Mouse (Mus musculus) neural tube, embryonic 15.5 days (tissue): ENCODE results near the gene Hist1h3b. TPM values are rescaled to one million over a fixed set of nuclear protein-coding genes. Genes with fewer than 3 reads are reported as not detected.
"Not testable (repeated sequence)": the region's sequence is repeated elsewhere in the genome, so short reads cannot be mapped to it uniquely, and the experiment has no call there.

ENCODE experiments used
- ATAC-seq: fragments of 200-750 bp; cut with Nextera tagmentation; 2 replicates; pipeline ENCODE4 v1.8.0; 2017; ENCODE audit warnings: mild to moderate bottlenecking, moderate TSS enrichment, moderate library complexity; ENCODE audit not compliant: low FRiP score
- H3K27ac ChIP-seq: fragments of 300-500 bp; sonication (generic); replicated peaks from 2 replicates; pipeline ENCODE4 v1.5.1; 2015; ENCODE audit warnings: mild to moderate bottlenecking, inconsistent platforms
- H3K27me3 ChIP-seq: fragments of 300-500 bp; sonication (generic); replicated peaks from 2 replicates; pipeline ENCODE4 v1.6.1; 2015; ENCODE audit warnings: inconsistent platforms
- H3K36me3 ChIP-seq: fragments of 300-500 bp; sonication (generic); 2 replicates; pipeline ENCODE4 v1.6.1; 2015; ENCODE audit warnings: inconsistent platforms
- H3K4me1 ChIP-seq: fragments of 300-500 bp; sonication (generic); 2 replicates; pipeline ENCODE4 v1.6.1; 2015; ENCODE audit warnings: inconsistent platforms
- H3K4me2 ChIP-seq: fragments of 300-500 bp; sonication (generic); 2 replicates; pipeline ENCODE4 v1.6.1; 2015; ENCODE audit warnings: inconsistent platforms, mild to moderate bottlenecking, moderate library complexity
- H3K4me3 ChIP-seq: fragments of 300-500 bp; sonication (generic); replicated peaks from 2 replicates; pipeline ENCODE4 v1.5.1; 2015; ENCODE audit warnings: mild to moderate bottlenecking, inconsistent platforms
- H3K9ac ChIP-seq: fragments of 300-500 bp; sonication (generic); replicated peaks from 2 replicates; pipeline ENCODE4 v1.6.1; 2015; ENCODE audit warnings: mild to moderate bottlenecking, inconsistent platforms
- H3K9me3 ChIP-seq: fragments of 300-500 bp; sonication (generic); replicated peaks from 2 replicates; pipeline ENCODE4 v1.6.1; 2016; ENCODE audit warnings: inconsistent platforms
- WGBS: fragments of 180-500 bp; shearing (Covaris S2); methylation state at CpG from one replicate; pipeline ENCODE4 v1.1.7; 2015; ENCODE audit warnings: mixed read lengths; 5-methylcytosine and 5-hydroxymethylcytosine counted together
- polyA plus RNA-seq: library from polyadenylated mRNA; unstranded; fragments of >200 nt; fragmentation: Nextera tagmentation; extraction: Ambion mirVana; gene quantifications from 2 replicates; pipeline ENCODE4 v1.2.1, GENCODE M21; 2015

Hist1h3b gene
- 1.2 and 2.0 TPM in 2 replicates for polyA plus RNA-seq

DNA sequence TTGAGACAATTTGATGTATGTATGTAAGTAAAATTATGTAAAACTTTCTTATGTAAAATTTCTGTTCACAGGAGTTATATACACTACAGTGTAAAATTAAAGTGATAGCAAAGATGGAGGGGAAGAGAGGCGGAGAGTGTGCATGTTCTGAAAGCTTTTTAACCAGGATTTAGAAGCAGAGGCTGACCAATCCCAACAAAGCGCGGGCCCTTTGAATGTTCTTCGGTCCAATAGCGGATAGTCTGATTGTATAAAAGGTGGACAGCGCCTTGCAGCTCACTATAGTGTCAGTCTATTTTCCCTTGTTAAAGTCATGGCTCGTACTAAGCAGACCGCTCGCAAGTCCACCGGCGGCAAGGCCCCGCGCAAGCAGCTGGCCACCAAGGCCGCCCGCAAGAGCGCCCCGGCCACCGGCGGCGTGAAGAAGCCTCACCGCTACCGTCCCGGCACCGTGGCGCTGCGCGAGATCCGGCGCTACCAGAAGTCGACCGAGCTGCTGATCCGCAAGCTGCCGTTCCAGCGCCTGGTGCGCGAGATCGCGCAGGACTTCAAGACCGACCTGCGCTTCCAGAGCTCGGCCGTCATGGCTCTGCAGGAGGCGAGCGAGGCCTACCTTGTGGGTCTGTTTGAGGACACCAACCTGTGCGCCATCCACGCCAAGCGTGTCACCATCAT is at the start of gene Hist1h3b:
Hist1h3b (plus strand) TSS at position 201 of the 675 bp plus-strand sequence.
- H3K4me2 ChIP-seq = peak within 1 kb of the TSS; percentile 81
- peak; percentile 80 for ATAC-seq
- H3K36me3 ChIP-seq, H3K27me3 ChIP-seq, H3K9me3 ChIP-seq: not testable (repeated sequence)
- peaks cover 17% of the 10 kb centered on the region for H3K4me1 ChIP-seq
- H3K27ac ChIP-seq = peak within 1 kb of the TSS; percentile 93
- WGBS = 0% methylated on average over 19 of the region's 47 CpGs
- peak within 1 kb of the TSS; percentile 52 for H3K9ac ChIP-seq
- H3K4me3 ChIP-seq = peak within 1 kb of the TSS; percentile 46

DNA sequence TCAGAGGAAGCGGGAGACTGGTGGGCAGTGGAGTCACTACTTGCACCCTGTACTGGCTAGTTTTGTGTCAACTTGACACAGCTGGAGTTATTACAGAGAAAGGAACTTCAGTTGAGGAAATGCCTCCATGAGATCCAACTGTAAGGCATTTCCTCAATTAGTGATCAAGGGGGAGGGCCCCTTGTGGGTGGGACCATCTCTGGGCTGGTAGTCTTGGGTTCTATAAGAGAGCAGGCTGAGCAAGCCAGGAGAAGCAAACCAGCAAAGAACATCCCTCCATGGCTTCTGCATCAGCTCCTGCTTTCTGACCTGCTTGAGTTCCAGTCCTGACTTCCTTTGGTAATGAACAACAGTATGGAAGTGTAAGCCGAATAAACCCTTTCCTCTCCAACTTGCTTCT is 49.3 kb upstream of the Hist1h3b start:
- H3K9me3 ChIP-seq, H3K4me2 ChIP-seq, H3K4me1 ChIP-seq, H3K4me3 ChIP-seq, H3K36me3 ChIP-seq, H3K9ac ChIP-seq, H3K27ac ChIP-seq, H3K27me3 ChIP-seq, ATAC-seq: not testable (repeated sequence)
- WGBS = 87% methylated on average over 2 of the region's 2 CpGs

DNA sequence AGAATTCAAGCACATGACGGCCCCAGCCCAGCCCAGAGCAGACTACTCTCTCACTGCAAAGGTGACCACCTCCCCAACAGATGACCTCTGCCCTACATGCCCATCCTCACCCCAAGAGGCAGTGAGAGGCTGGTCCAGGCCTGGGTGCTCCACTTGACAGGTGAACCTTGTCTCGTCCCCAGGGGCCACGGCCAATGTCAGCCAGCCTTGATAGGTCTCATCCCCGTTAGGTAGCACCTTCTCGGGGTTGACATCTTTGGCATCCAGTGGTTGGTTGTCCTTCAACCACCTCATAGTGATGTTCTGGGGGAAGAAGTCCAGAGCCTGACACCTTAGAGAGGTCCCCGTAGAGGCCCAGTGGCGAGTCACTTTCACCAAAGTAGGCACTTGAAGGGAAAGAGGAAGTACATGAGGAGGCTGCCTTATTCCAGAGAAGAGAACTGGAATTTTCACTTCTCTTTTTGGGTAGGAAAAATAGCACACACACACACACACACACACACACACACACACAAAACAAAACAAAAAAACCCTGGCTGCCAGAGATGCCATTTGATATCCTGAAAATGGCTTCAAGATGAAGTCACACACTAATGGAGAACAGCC is 46.2 kb upstream of the Hist1h3b start:
- Histone ChIP-seq H3K27me3 (no peaks in the 10 kb centered on the region), H3K27ac (no peak overlapping the region), H3K4me3 (no peak overlapping the region), H3K9me3 (no peaks in the 10 kb centered on the region), H3K4me2 (no peak overlapping the region), H3K36me3 (no peaks in the 10 kb centered on the region), H3K9ac (no peak overlapping the region), H3K4me1 (peaks cover 9% of the 10 kb centered on the region)
- ATAC-seq = no peak
- WGBS = 96% methylated on average over 7 of the region's 7 CpGs

DNA sequence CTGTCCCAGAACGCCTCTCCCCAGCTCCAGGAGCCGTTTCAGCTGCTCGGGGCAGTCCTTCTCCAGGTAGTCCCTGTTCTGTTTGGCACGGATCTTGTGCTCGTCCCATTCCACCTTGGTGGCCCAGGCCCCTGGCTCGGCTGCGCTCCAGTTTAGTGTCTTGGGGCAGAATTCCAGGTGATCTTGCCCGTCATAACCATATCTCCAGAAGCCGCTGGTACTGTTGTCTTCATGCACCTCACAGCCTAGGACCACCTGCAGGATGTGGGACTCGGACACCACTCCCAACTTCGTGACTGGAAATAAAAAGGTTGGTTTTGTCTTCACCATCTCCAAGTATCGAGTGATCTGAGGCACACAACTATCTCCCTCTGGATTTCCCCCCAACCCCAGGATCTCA is 45.3 kb upstream of the Hist1h3b start:
- no peak for ATAC-seq
- peaks cover 9% of the 10 kb centered on the region for H3K4me1 ChIP-seq
- 94% methylated on average over 12 of the region's 12 CpGs for WGBS
- H3K4me3 ChIP-seq = no peak overlapping the region
- no peak overlapping the region for H3K9ac ChIP-seq
- H3K27me3 ChIP-seq = no peaks in the 10 kb centered on the region
- no peak overlapping the region for H3K27ac ChIP-seq
- H3K4me2 ChIP-seq = no peak overlapping the region
- no peaks in the 10 kb centered on the region for H3K36me3 ChIP-seq
- no peaks in the 10 kb centered on the region for H3K9me3 ChIP-seq

GRCm38 (mm10) chr13:23708041-23708440 is 44.0 kb upstream of the Hist1h3b start:
- ATAC-seq = no peak
- Histone ChIP-seq H3K4me1 (peaks cover 9% of the 10 kb centered on the region), H3K27ac (no peak overlapping the region), H3K36me3 (no peaks in the 10 kb centered on the region), H3K4me3 (no peak overlapping the region), H3K9ac (no peak overlapping the region), H3K27me3 (no peaks in the 10 kb centered on the region), H3K4me2 (no peak overlapping the region), H3K9me3 (no peaks in the 10 kb centered on the region)
- WGBS = 91% methylated on average over 4 of the region's 4 CpGs

GRCm38 (mm10) chr13:23708654-23709053 is 43.4 kb upstream of the Hist1h3b start:
- 76% methylated on average over 4 of the region's 4 CpGs for WGBS
- Histone ChIP-seq H3K4me2 (no peak overlapping the region), H3K27me3 (no peaks in the 10 kb centered on the region), H3K36me3 (no peaks in the 10 kb centered on the region), H3K4me1 (peaks cover 9% of the 10 kb centered on the region), H3K27ac (no peak overlapping the region), H3K9me3 (no peaks in the 10 kb centered on the region), H3K9ac (no peak overlapping the region), H3K4me3 (no peak overlapping the region)
- ATAC-seq = no peak

GRCm38 (mm10) chr13:23709714-23710373 is 42.2 kb upstream of the Hist1h3b start:
- ATAC-seq = no peak
- Histone ChIP-seq H3K27me3 (no peaks in the 10 kb centered on the region), H3K9ac (peak overlapping the region; percentile 26), H3K9me3 (no peaks in the 10 kb centered on the region), H3K4me3 (peak overlapping the region; percentile 41), H3K27ac (no peak overlapping the region), H3K4me1 (peaks cover 9% of the 10 kb centered on the region), H3K36me3 (no peaks in the 10 kb centered on the region), H3K4me2 (peak overlapping the region; percentile 64)
- WGBS = 10% methylated on average over 15 of the region's 15 CpGs

DNA sequence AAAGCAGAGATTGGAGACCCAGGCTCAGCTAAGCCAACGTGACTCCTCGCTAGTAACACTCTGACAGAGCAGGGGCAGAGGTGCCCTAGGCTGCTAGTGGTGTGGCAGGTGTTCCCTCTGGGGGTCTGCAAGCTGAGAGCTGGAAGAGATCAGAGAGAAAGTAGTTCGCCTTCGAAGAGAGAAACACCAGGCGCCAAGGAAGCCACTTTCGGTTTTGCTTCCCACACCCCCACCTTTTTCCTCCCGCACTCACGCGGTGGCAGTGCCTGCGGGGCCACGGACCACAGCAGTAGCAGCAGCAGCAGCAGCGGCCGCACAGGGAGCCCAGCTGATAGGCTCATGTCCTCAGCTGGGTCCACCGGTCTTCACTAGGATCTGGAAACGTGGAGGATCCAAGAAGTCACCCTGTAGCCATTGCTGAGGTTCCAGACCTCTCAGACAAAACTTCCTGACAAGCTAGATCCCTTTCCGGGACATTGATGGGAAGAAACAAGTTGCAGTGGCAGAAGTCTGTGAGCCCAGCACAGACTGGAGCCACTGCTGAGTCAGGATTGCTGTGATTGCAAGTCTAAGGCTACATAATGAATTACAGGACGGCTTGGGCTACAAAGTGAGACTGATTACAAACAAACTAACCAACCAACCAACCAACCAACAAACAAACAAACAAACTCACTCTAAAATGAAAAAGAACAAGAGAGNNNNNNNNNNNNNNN is 41.5 kb upstream of the Hist1h3b start, which contains the start of gene Hfe:
Hfe (minus strand) TSS at position 481 of the 716 bp plus-strand sequence.
- H3K27me3 ChIP-seq = no peaks in the 10 kb centered on the region
- ATAC-seq = peak; percentile 50; the same call in 1 of the 2 replicates
- H3K4me1 ChIP-seq = peaks cover 9% of the 10 kb centered on the region
- peak within 1 kb of the TSS; percentile 41 for H3K4me3 ChIP-seq
- H3K27ac ChIP-seq = no peak within 1 kb of the TSS
- peak within 1 kb of the TSS; percentile 64 for H3K4me2 ChIP-seq
- no peaks in the 10 kb centered on the region for H3K9me3 ChIP-seq
- 2% methylated on average over 17 of the region's 17 CpGs for WGBS
- no peaks in the 10 kb centered on the region for H3K36me3 ChIP-seq
- H3K9ac ChIP-seq = peak within 1 kb of the TSS; percentile 26

DNA sequence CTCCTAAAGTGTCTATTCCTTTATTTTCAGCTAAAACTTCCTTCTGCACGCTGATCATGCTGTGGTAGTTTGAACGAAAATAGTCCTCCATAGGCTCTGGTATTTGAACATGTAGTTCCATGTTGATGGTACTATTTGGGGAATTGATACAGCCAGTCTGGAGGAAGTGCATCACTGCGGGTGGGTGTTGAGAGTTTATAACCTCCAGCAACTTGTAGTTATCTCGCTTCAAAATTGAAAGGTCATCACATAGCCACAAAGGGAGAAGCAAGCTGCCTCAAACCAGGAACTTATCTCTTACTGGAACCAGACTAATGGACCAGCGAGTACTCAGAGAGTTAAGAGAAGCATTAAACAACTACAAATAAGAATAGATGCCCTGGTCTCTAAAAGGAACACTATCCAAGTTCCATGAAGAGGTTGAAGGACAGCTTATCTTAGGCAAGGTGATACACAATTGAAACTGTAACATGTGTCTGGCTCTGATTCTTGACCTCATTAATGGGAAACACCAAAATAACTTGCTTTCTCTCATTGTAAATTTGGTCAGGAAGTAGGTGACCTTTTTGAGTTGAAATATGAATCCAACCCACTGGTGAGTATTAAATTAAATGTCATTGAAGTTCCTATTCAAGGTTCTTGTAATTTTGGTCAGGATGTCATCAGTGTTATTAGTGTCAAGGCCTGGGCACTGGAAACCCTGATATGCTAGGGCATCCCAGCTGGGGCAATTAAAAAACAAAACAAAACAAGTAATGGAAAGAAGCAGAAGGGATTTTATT is 35.6 kb upstream of the Hist1h3b start:
- Histone ChIP-seq H3K9ac (no peak overlapping the region), H3K36me3 (no peaks in the 10 kb centered on the region), H3K4me3 (no peak overlapping the region), H3K27ac (no peak overlapping the region), H3K4me2 (no peak overlapping the region), H3K27me3 (no peaks in the 10 kb centered on the region), H3K9me3 (no peaks in the 10 kb centered on the region), H3K4me1 (no peaks in the 10 kb centered on the region)
- no peak for ATAC-seq
- WGBS = 89% methylated on average over 5 of the region's 5 CpGs

DNA sequence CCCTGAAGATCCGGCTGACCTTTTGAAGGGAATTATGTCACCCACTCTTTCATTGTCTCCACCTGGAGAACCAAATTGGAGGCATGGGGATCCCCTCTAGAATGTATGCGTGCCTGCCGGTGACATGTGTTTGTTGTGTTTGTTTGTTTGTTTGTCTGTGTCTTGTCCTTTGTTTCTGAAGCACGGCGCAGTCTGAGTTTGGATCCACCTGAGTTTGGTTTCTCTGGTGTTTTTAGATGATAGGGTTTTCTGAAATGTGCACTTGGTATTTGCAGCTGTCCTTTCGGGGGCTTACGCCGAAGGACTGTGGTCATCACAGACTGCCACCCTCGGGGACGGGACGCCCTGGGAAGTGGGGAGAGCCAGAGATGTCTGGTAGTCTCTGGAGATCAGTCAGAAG is 34.9 kb upstream of the Hist1h3b start:
- Histone ChIP-seq H3K36me3 (no peaks in the 10 kb centered on the region), H3K9me3 (no peaks in the 10 kb centered on the region), H3K4me2 (no peak overlapping the region), H3K27ac (no peak overlapping the region), H3K27me3 (no peaks in the 10 kb centered on the region), H3K4me1 (no peaks in the 10 kb centered on the region), H3K9ac (no peak overlapping the region), H3K4me3 (no peak overlapping the region)
- no peak for ATAC-seq
- 61% methylated on average over 11 of the region's 11 CpGs for WGBS

DNA sequence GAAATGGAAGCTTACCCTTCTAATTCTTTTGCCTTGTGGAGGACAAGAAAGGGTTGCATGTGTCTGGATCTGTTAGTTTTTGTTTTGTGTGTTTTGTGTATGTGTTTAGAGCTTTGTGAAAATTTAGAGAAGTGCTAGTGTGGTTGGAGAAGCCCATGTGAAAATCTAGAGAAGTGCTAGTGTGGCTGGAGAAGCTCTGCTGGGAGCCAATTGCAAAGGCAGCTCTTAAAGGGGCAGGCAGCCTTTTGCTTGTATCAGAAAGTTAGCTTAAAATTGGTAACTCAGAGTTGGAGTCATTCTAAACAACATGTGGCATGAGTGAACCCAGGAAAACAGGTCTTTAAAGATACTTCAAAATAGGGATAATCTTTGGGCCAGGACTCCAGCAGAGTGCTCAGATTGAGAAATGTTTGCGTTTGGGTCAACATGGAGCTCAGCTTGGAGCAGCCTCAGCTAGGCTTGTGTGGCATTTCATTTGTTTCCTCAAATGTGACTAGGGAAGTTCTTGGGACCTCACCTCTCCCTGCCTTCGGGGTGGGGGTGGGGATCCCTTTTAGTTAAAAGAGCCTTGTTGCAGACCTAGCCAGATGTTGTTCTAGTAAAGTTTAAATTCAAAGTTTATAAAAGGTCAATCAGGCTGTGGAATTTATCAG is 34.3 kb upstream of the Hist1h3b start:
- WGBS = 19% methylated on average over 2 of the region's 2 CpGs
- not testable (repeated sequence) for H3K9ac ChIP-seq, H3K36me3 ChIP-seq, H3K4me1 ChIP-seq, H3K27ac ChIP-seq, H3K4me3 ChIP-seq, ATAC-seq, H3K27me3 ChIP-seq, H3K4me2 ChIP-seq, H3K9me3 ChIP-seq
